Mouse (Mus musculus) MEL (cell line): ENCODE measurements around the gene Myo10.

ENCODE experiments used
- HCFC1 ChIP-seq: IDR thresholded peaks from 2 replicates; pipeline ENCODE4 v1.6.1; 2012; ENCODE audit warnings: low read depth, mild to moderate bottlenecking, inconsistent platforms, low read length, improper control_type of control experiment, moderate library complexity
- KAT2A ChIP-seq: conservative IDR thresholded peaks from 2 replicates; pipeline ENCODE4 v1.6.1; 2012; ENCODE audit warnings: low read depth, low read length, improper control_type of control experiment, inconsistent platforms
- MXI1 ChIP-seq: IDR thresholded peaks from 2 replicates; pipeline ENCODE4 v1.6.1; 2011; ENCODE audit warnings: mild to moderate bottlenecking, low read depth, low read length, improper control_type of control experiment
- NELFE ChIP-seq: IDR thresholded peaks from 2 replicates; pipeline ENCODE4 v1.6.1; 2011; ENCODE audit warnings: low read depth, low read length, improper control_type of control experiment
- POLR2AphosphoS2 ChIP-seq: IDR thresholded peaks from 2 replicates; pipeline ENCODE4 v1.6.1; 2011; ENCODE audit warnings: low read length, improper control_type of control experiment
- POLR2AphosphoS5 ChIP-seq: IDR thresholded peaks from 2 replicates; pipeline ENCODE4 v1.6.1; 2012; ENCODE audit warnings: low read depth, borderline replicate concordance, mild to moderate bottlenecking, inconsistent platforms, low read length, moderate library complexity, mixed read lengths
- SIN3A ChIP-seq: IDR thresholded peaks from 2 replicates; pipeline ENCODE4 v1.6.1; 2012; ENCODE audit warnings: low read length, improper control_type of control experiment, inconsistent platforms
- TCF12 ChIP-seq: IDR thresholded peaks from 2 replicates; pipeline ENCODE4 v1.6.1; 2014; ENCODE audit warnings: low read depth, mild to moderate bottlenecking, inconsistent platforms, low read length, improper control_type of control experiment, moderate library complexity

DNA sequence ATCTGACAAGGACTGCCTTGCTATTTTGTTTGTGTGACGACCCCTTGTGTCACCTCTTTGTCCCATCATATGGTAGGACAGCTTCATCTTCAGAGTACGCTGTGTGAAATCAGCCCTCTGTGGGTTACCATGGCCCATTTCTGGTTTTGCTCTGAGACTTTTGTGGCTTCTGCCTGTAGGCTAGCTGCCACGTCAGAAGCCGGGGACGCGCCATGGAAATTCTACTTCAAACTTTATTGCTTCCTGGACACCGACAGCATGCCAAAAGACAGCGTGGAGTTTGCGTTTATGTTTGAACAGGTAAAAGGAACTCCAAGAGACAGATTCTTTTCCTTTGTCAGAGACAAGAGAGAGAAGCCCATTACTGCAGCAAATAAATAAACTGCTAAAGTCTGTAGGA lies 184.6 kb downstream of the Myo10 start:
- TF ChIP-seq POLR2AphosphoS5 (no peak), NELFE (no peak), POLR2AphosphoS2 (no peak), KAT2A (no peak), HCFC1 (no peak), TCF12 (no peak), SIN3A (no peak), MXI1 (no peak)
